Mouse (Mus musculus): ENCODE measurements around the gene Zmynd15.

DNA sequence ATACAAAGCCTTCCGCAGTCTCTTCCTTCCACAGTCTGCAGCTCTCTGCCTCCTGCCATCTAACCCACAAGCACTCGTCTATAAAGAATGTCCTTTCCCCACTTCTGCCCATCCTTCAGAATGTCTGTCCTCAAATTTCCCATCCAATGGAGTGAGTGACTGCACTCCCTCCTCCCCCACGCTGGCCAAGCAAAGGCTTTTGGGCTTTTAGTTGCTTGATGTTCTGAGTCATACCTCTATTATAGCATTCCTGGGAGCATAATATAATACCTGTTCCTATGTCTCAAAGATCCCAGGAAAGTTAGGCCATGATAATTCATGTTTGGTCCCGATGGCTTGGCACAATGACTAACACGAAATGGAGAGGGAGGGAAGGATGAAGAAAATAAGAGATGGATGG, 27.7 kb upstream of the Zmynd15 start:
- TF ChIP-seq CTCF (IDR thresholded peaks at IDR 0.05; ENCODE audit: low read depth) (no peak), EP300 (IDR thresholded peaks at IDR 0.05; ENCODE audit: low read depth) (no peak)

All from heart, postnatal 0 days (tissue).